Mouse (Mus musculus): ENCODE measurements around the gene Trpc7.

DNA sequence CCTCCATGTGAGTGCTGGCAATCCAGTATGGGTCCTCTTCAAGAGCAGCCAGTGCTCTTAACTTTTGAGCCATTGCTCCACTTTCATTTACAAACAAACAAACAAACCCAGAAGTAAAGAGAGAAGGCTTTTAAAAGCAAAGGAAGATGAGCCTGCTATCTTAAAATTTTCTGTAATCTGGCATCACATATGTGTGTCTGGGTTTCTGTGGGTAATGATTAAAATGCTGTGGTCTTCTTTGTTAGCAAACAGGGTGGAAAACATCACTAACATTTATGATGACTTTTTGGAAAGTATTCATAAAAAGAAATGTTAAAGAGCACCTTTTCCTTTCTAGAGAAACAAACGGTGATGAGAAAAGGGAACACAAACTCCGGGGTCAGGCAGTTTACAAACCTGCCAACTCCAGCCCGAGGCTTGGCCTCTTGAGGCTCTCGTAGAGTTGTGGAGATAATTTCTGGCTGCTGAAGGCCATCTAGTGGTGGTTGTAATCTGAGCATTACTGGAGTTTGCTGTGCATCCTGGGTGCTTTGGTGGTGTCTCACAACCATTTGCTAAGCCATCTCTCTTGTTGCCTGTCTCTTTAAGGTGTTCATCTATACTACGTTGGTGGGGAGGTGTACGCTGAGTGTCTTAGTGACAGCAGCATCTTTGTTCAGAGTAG is 160.4 kb downstream of the Trpc7 start:
- TF ChIP-seq CHD2 (IDR thresholded peaks at IDR 0.05; ENCODE audit: low read depth, low read length) (no peak), ZNF384 (IDR thresholded peaks at IDR 0.05; ENCODE audit: low read depth, low read length) (no peak), HCFC1 (IDR thresholded peaks at IDR 0.05; ENCODE audit: borderline replicate concordance, insufficient read depth, low read length) (no peak), MAFK (IDR thresholded peaks at IDR 0.05; ENCODE audit: insufficient read depth, low read depth, low read length) (no peak)

Measured in ES-E14 (cell line).